Mouse (Mus musculus): ENCODE results near the gene Cd200r3. TPM values are rescaled to one million over a fixed set of nuclear protein-coding genes. Genes with fewer than 3 reads are reported as not detected.

Cd200r3 gene
- polyA plus RNA-seq, 1 experiment from 2014 or later, result 0.75 TPM

- Histone ChIP-seq H3K27ac (no peak overlapping the region), H3K4me2 (replicated peaks) (no peak overlapping the region), H3K36me3 (no peaks in the 10 kb centered on the region), H3K4me3 (replicated peaks) (no peak overlapping the region), H3K9me3 (no peaks in the 10 kb centered on the region), H3K27me3 (replicated peaks) (no peaks in the 10 kb centered on the region), H3K4me1 (replicated peaks) (no peaks in the 10 kb centered on the region), H3K9ac (no peak overlapping the region)
- WGBS, result 85% methylated on average over 2 of the region's 2 CpGs
- ATAC-seq, result no peak
These were observed 77.3 kb downstream of the Cd200r3 start for GRCm38 (mm10) chr16:45020669-45021309.

- Histone ChIP-seq H3K27me3 (replicated peaks) (no peaks in the 10 kb centered on the region), H3K9me3 (no peaks in the 10 kb centered on the region), H3K36me3 (no peaks in the 10 kb centered on the region), H3K4me3 (replicated peaks) (no peak overlapping the region), H3K27ac (no peak overlapping the region), H3K4me1 (replicated peaks) (no peaks in the 10 kb centered on the region), H3K9ac (no peak overlapping the region), H3K4me2 (replicated peaks) (no peak overlapping the region)
- no peak for ATAC-seq
These were observed 78.0 kb downstream of the Cd200r3 start for GRCm38 (mm10) chr16:45021443-45021842.

GRCm38 (mm10) chr16:45023904-45024303 is 80.4 kb downstream of the Cd200r3 start:
- H3K27ac ChIP-seq, result no peak overlapping the region
- WGBS, result 70% methylated on average over 4 of the region's 4 CpGs
- H3K9ac ChIP-seq, result no peak overlapping the region
- no peaks in the 10 kb centered on the region for H3K36me3 ChIP-seq
- no peaks in the 10 kb centered on the region for H3K9me3 ChIP-seq
- no peak overlapping the region for H3K4me2 ChIP-seq (replicated peaks)
- no peaks in the 10 kb centered on the region for H3K4me1 ChIP-seq (replicated peaks)
- H3K4me3 ChIP-seq (replicated peaks), result no peak overlapping the region
- H3K27me3 ChIP-seq (replicated peaks), result no peaks in the 10 kb centered on the region
- ATAC-seq, result no peak

- ATAC-seq, result no peak
- no peaks in the 10 kb centered on the region; the same call in 1 of the 2 replicates for H3K4me1 ChIP-seq (replicated peaks)
- no peak overlapping the region for H3K27ac ChIP-seq
- H3K4me2 ChIP-seq (replicated peaks), result no peak overlapping the region
- H3K36me3 ChIP-seq, result no peaks in the 10 kb centered on the region
- no peak overlapping the region for H3K9ac ChIP-seq
- H3K27me3 ChIP-seq (replicated peaks), result no peaks in the 10 kb centered on the region
- 53% methylated on average over 6 of the region's 6 CpGs for WGBS
- H3K4me3 ChIP-seq (replicated peaks), result no peak overlapping the region
- H3K9me3 ChIP-seq, result no peaks in the 10 kb centered on the region
These were observed 81.8 kb downstream of the Cd200r3 start for GRCm38 (mm10) chr16:45025321-45025720.

- H3K27ac ChIP-seq, result no peak overlapping the region
- H3K27me3 ChIP-seq (replicated peaks), result no peaks in the 10 kb centered on the region
- ATAC-seq, result no peak
- H3K4me3 ChIP-seq (replicated peaks), result no peak overlapping the region
- H3K9ac ChIP-seq, result no peak overlapping the region
- H3K4me1 ChIP-seq (replicated peaks), result no peaks in the 10 kb centered on the region; the same call in 1 of the 2 replicates
- H3K36me3 ChIP-seq, result no peaks in the 10 kb centered on the region
- no peaks in the 10 kb centered on the region for H3K9me3 ChIP-seq
- WGBS, result 89% methylated on average over 5 of the region's 5 CpGs
- no peak overlapping the region for H3K4me2 ChIP-seq (replicated peaks)
These were observed 85.6 kb downstream of the Cd200r3 start for GRCm38 (mm10) chr16:45029080-45029479.

GRCm38 (mm10) chr16:45029493-45029892 is 86.0 kb downstream of the Cd200r3 start:
- Histone ChIP-seq H3K36me3 (no peaks in the 10 kb centered on the region), H3K27ac (no peak overlapping the region), H3K27me3 (replicated peaks) (no peaks in the 10 kb centered on the region), H3K9me3 (no peaks in the 10 kb centered on the region), H3K9ac (no peak overlapping the region), H3K4me1 (replicated peaks) (no peaks in the 10 kb centered on the region; the same call in 1 of the 2 replicates), H3K4me3 (replicated peaks) (no peak overlapping the region), H3K4me2 (replicated peaks) (no peak overlapping the region)
- ATAC-seq, result no peak
- 74% methylated on average over 1 of the region's 1 CpGs for WGBS

- H3K9ac ChIP-seq, result no peak overlapping the region
- no peak overlapping the region for H3K4me2 ChIP-seq (replicated peaks)
- H3K4me1 ChIP-seq (replicated peaks), result no peaks in the 10 kb centered on the region; the same call in 1 of the 2 replicates
- ATAC-seq, result no peak
- WGBS, result 82% methylated on average over 4 of the region's 4 CpGs
- no peaks in the 10 kb centered on the region for H3K36me3 ChIP-seq
- H3K9me3 ChIP-seq, result no peaks in the 10 kb centered on the region
- no peak overlapping the region for H3K27ac ChIP-seq
- no peak overlapping the region for H3K4me3 ChIP-seq (replicated peaks)
- no peaks in the 10 kb centered on the region for H3K27me3 ChIP-seq (replicated peaks)
These were observed 86.6 kb downstream of the Cd200r3 start for GRCm38 (mm10) chr16:45030127-45030526.

- no peak overlapping the region for H3K4me2 ChIP-seq (replicated peaks)
- no peak overlapping the region for H3K27ac ChIP-seq
- no peaks in the 10 kb centered on the region for H3K36me3 ChIP-seq
- no peaks in the 10 kb centered on the region for H3K9me3 ChIP-seq
- H3K9ac ChIP-seq, result no peak overlapping the region
- no peak overlapping the region for H3K4me3 ChIP-seq (replicated peaks)
- H3K4me1 ChIP-seq (replicated peaks), result no peaks in the 10 kb centered on the region; the same call in 1 of the 2 replicates
- WGBS, result 45% methylated on average over 2 of the region's 2 CpGs
- H3K27me3 ChIP-seq (replicated peaks), result no peaks in the 10 kb centered on the region
- ATAC-seq, result peak; percentile 68; the same call in 1 of the 2 replicates
These were observed 87.3 kb downstream of the Cd200r3 start for GRCm38 (mm10) chr16:45030796-45031195.

Other genes starting within 250 kb of the Cd200r3 start
- 7.6 and 8.2 TPM in 2 replicates for gene Nepro, start 219.4 kb upstream of the Cd200r3 start, polyA plus RNA-seq (2015; fragmentation: Nextera tagmentation; extraction: Ambion mirVana)
- gene Gtpbp8, start 197.3 kb upstream of the Cd200r3 start, polyA plus RNA-seq (2015; fragmentation: Nextera tagmentation; extraction: Ambion mirVana), result 30.0 and 35.0 TPM in 2 replicates
- 0.98 and 1.1 TPM in 2 replicates for gene Cd200r1, start 177.9 kb upstream of the Cd200r3 start, polyA plus RNA-seq (2015; fragmentation: Nextera tagmentation; extraction: Ambion mirVana)
- 0.25 and 0.28 TPM in 2 replicates for gene Cd200r4, start 131.9 kb upstream of the Cd200r3 start, polyA plus RNA-seq (2015; fragmentation: Nextera tagmentation; extraction: Ambion mirVana)
- 0.21 and 0.46 TPM in 2 replicates for gene Cd200r2, start 76.6 kb upstream of the Cd200r3 start, polyA plus RNA-seq (2015; fragmentation: Nextera tagmentation; extraction: Ambion mirVana)
- 71.8 and 81.4 TPM in 2 replicates for gene Ccdc80, start 149.7 kb downstream of the Cd200r3 start, polyA plus RNA-seq (2015; fragmentation: Nextera tagmentation; extraction: Ambion mirVana)
- 21.7 and 22.0 TPM in 2 replicates for gene Slc35a5, start 215.0 kb downstream of the Cd200r3 start, polyA plus RNA-seq (2015; fragmentation: Nextera tagmentation; extraction: Ambion mirVana)
- gene Atg3, start 215.1 kb downstream of the Cd200r3 start, polyA plus RNA-seq (2015; fragmentation: Nextera tagmentation; extraction: Ambion mirVana), result 38.3 and 40.9 TPM in 2 replicates

Data from intestine, embryonic 15.5 days (tissue).